Mouse (Mus musculus): Measurements from ENCODE around the gene Trpv1.

GRCm38 (mm10) chr11:73289621-73290020 is 55.5 kb downstream of the Trpv1 start:
- no peak for TF ChIP-seq POLR2A (IDR thresholded peaks at IDR 0.05; ENCODE audit: low read depth, low read length)
- no peak for TF ChIP-seq CTCF (IDR thresholded peaks at IDR 0.05; ENCODE audit: borderline replicate concordance, insufficient read depth, low read length)

Data from embryonic fibroblast, embryonic 13.5 days (primary cell).